Mouse (Mus musculus) layer of hippocampus, adult 6 months (tissue): ENCODE results near the gene Dimt1. TPM values are rescaled to one million over a fixed set of nuclear protein-coding genes. Genes with fewer than 3 reads are reported as not detected.

Experiments
- long read RNA-seq, 2 experiments: library from polyadenylated mRNA; unstranded; transcript quantifications; one replicate each; pipeline ENCODE4 v2.0.0; 2019 to 2020
- polyA plus RNA-seq: library from polyadenylated mRNA; unstranded; fragments of <200 nt; fragmentation: Nextera tagmentation; gene quantifications from 2 replicates; pipeline ENCODE4 v1.2.3, GENCODE M21; 2021

Gene Dimt1
- polyA plus RNA-seq: 16.5 TPM in 2 replicates
- long read RNA-seq, experiment 1, transcript Dimt1-201 (12 exons, 2,051 nt): major isoform, 25 of 54 reads
- long read RNA-seq, experiment 1, partial matches to known transcripts: 0 of 54 reads
- long read RNA-seq, experiment 1, other reads (novel, unspliced or antisense): 29 of 54 reads
- long read RNA-seq, experiment 2, transcript Dimt1-201 (12 exons, 2,051 nt): major isoform, 43 of 73 reads
- long read RNA-seq, experiment 2, transcript Dimt1-203 (10 exons, 3,338 nt): minor isoform, 12 of 73 reads
- long read RNA-seq, experiment 2, partial matches to known transcripts: 3 of 73 reads
- long read RNA-seq, experiment 2, other reads (novel, unspliced or antisense): 14 of 73 reads

DNA sequence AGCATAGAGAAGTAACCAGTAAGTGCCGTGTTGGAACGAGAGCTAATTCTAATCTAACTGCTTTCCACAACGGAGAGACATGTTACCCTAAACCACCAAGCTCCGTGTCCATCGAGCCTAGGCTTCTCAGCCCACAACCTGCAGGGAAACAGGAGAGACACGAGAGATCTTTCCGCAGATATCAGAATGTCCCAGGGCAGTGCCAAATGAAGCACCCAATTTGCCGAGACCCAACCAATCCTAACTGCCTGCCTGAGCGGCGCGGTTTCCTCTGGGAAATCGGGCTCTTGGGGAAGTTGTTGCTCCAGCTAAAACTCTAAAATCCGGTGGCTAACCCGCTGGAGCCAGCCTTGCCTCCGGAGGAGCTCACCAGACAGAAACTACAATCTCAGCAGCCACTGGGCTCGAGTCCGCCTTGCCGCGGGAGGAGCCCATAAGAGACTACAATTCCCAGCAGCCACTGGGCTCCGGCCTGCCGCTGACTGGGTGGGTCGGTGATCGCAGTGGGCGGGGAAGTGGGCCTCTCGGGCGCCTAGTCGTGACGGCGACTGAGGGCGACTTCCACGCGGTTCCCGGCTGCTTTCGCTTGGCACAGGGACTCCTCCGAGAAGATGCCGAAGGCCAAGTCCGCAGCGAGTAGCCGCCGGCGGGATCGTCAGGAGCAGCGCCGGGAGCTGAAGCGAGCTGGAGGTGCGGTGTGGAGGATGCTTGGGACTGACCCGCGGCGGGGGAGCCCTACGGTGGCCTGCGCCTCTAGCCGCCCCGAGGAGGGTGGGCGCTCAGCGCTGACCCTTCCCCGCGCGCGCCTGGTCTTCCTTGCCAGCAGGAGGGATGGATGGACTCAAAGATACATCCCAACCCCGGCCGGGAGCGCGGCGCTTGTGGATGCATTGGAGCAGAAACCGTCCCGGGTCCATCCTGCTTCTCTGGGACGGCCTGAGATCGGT, at the start of gene Dimt1:
TSS of gene Dimt1 (plus strand) at position 534 of the 947 bp plus-strand sequence.

DNA sequence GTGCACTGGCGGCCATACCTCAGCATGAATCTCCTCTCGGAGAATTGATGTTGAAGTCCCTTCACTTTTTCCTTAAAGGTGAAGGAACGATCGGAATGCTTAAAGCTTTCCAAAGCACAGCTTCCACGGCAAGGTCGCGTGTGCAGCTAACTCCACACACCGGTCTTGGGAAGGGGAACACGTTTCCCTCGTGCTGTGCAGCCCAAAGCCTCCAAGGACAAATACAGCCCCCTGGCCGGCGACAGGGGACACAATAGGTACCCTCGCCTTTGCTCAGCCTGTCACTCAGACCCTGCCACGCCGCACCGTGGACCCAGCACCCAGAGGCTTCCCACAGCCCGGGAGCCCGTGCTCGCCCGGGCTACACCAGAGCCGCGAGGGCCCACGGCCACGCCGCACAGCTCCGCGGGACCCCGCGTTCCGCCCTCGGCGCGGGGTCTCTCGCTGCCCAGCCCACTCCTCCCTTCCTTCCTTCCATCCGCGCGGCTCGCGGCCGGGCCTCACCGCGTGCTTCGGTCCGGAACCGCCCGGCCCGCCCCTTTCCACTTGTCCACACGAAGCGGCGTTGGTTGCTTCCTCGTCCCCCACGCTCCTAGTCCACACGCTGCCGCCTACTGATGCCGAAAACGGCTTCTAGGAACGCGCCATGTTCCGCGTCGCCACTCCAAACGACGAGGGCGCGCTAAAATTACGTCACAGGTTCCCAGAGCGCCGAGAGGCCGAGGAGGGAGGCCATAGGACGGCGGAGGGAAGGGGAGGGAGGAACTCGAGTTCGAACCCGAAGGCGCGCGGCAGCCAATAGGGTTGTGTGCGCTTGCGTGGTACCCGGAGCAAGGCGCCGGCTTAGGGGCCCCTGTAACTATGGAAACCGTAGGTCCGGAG, 10.4 kb upstream of the Dimt1 start, which contains the start of gene Ipo11:
TSS of gene Ipo11 (minus strand) at position 703 of the 882 bp plus-strand sequence.

Other genes starting within 250 kb of the Dimt1 start
- gene Ipo11, start 10.2 kb upstream of the Dimt1 start, polyA plus RNA-seq: 21.7 and 25.3 TPM in 2 replicates
- gene Kif2a, start 75.0 kb downstream of the Dimt1 start, polyA plus RNA-seq: 15.0 and 24.1 TPM in 2 replicates